Comparison of ENCODE assay signal across 12 mouse cellular contexts in genomic region chr11:80715115-80715514, GRCm38 (mm10).
DNase-seq lines count a peak whose midpoint lies in the region; ATAC-seq and TF ChIP-seq lines count a peak whose summit lies in the region.
"Had no signal": no experiment of that assay in that cellular context is flagged by ENCODE, and none has a peak within 500 bp of the region (broad histone marks: within the 10 kb centered on the region; RNA-seq: fewer than 3 reads in every experiment).

No protein-coding gene starts in this region.

- no peak overlapping the region for H3K4me3 ChIP-seq in kidney, postnatal 0 days (replicated peaks; ENCODE audit: low read depth, low read length)
- no peak overlapping the region for H3K4me3 ChIP-seq in midbrain, embryonic 11.5 days (ENCODE audit: low read depth, low read length)
- H3K4me3 ChIP-seq: forebrain, embryonic 12.5 days; hindbrain, embryonic 13.5 days; megakaryocyte, embryonic 14.5 days; stomach, embryonic 15.5 days had no signal

- intact Hi-C loops in heart, postnatal 14 days (cut with DNase I), result no loop called here

- TF ChIP-seq CTCF in kidney, postnatal 0 days (IDR thresholded peaks at IDR 0.05; ENCODE audit: low read depth), result no peak

- H3K27ac ChIP-seq in kidney, postnatal 0 days, result no peak overlapping the region
- H3K27ac ChIP-seq in midbrain, embryonic 11.5 days (ENCODE audit: low read depth, low read length), result no peak overlapping the region
- H3K27ac ChIP-seq: forebrain, embryonic 12.5 days; hindbrain, embryonic 13.5 days; stomach, embryonic 15.5 days had no signal

- H3K9ac ChIP-seq in kidney, postnatal 0 days (ENCODE audit: low read depth, low read length), result no peak overlapping the region
- no peak overlapping the region for H3K9ac ChIP-seq in midbrain, embryonic 11.5 days (ENCODE audit: low read length)
- H3K9ac ChIP-seq: forebrain, embryonic 12.5 days; hindbrain, embryonic 13.5 days; stomach, embryonic 15.5 days had no signal

- no peaks in the 10 kb centered on the region for H3K27me3 ChIP-seq in kidney, postnatal 0 days (ENCODE audit: insufficient read depth, low read length)
- H3K27me3 ChIP-seq in midbrain, embryonic 11.5 days (ENCODE audit: control insufficient read depth, insufficient read depth, low read length), result no peaks in the 10 kb centered on the region
- H3K27me3 ChIP-seq: forebrain, embryonic 12.5 days; hindbrain, embryonic 13.5 days; Patski; stomach, embryonic 15.5 days had no signal

- H3K4me2 ChIP-seq in kidney, postnatal 0 days (ENCODE audit: low read length), result no peak overlapping the region
- no peak overlapping the region for H3K4me2 ChIP-seq in midbrain, embryonic 11.5 days
- H3K4me2 ChIP-seq: forebrain, embryonic 12.5 days; hindbrain, embryonic 13.5 days; stomach, embryonic 15.5 days had no signal

- DNase-seq in kidney, adult 11 months, result peak; percentile 52
- no peak for DNase-seq in kidney, postnatal 4 days
- peak; percentile 22 to 25 for DNase-seq in heart, postnatal 14 days
- DNase-seq in kidney, postnatal 0 days (ENCODE audit: low spot score), result peak; percentile 36
- peak; percentile 78 for DNase-seq in lung, postnatal 25 days (ENCODE audit: low spot score)
- DNase-seq in midbrain, embryonic 11.5 days (ENCODE audit: low spot score, missing footprints), result no peak
- no peak for DNase-seq in thymus, postnatal 4 days

- H3K36me3 ChIP-seq in kidney, postnatal 0 days (ENCODE audit: insufficient read depth, low read length), result no peaks in the 10 kb centered on the region
- H3K36me3 ChIP-seq in midbrain, embryonic 11.5 days (ENCODE audit: control insufficient read depth, insufficient read depth, low read length), result no peaks in the 10 kb centered on the region
- H3K36me3 ChIP-seq: forebrain, embryonic 12.5 days; hindbrain, embryonic 13.5 days; stomach, embryonic 15.5 days had no signal

- no peak for ATAC-seq in kidney, postnatal 0 days (replicated peaks; ENCODE audit: low FRiP score, low read depth)
- no peak for ATAC-seq in midbrain, embryonic 11.5 days (ENCODE audit: low FRiP score)
- ATAC-seq: Patski had no signal

- H3K9me3 ChIP-seq in kidney, postnatal 0 days (replicated peaks; ENCODE audit: low read length), result no peaks in the 10 kb centered on the region
- H3K9me3 ChIP-seq in midbrain, embryonic 11.5 days (ENCODE audit: control insufficient read depth, low read length), result no peaks in the 10 kb centered on the region
- H3K9me3 ChIP-seq: forebrain, embryonic 12.5 days; hindbrain, embryonic 13.5 days; megakaryocyte, embryonic 14.5 days; stomach, embryonic 15.5 days had no signal

- 76% methylated on average over 2 of the region's 2 CpGs for WGBS in kidney, postnatal 0 days
- WGBS in midbrain, embryonic 11.5 days, result 78% methylated on average over 2 of the region's 2 CpGs

- H3K4me1 ChIP-seq in kidney, postnatal 0 days (replicated peaks; ENCODE audit: insufficient read depth, low read length), result no peaks in the 10 kb centered on the region
- H3K4me1 ChIP-seq in midbrain, embryonic 11.5 days (ENCODE audit: control insufficient read depth, insufficient read depth, low read length), result no peaks in the 10 kb centered on the region
- H3K4me1 ChIP-seq: forebrain, embryonic 12.5 days; hindbrain, embryonic 13.5 days; stomach, embryonic 15.5 days had no signal

Comparison
In these comparisons a context has a peak if more than half of its experiments do, and no peak if none do; other contexts are left out.
1. DNase-seq: peak in kidney, adult 11 months (single experiment), heart, postnatal 14 days (2 of 2), kidney, postnatal 0 days (single experiment) and lung, postnatal 25 days (single experiment); none in kidney, postnatal 4 days (0 of 2), midbrain, embryonic 11.5 days (single experiment) and thymus, postnatal 4 days (single experiment).